10 mouse cellular contexts compared by ENCODE assay signal in the genomic region with DNA sequence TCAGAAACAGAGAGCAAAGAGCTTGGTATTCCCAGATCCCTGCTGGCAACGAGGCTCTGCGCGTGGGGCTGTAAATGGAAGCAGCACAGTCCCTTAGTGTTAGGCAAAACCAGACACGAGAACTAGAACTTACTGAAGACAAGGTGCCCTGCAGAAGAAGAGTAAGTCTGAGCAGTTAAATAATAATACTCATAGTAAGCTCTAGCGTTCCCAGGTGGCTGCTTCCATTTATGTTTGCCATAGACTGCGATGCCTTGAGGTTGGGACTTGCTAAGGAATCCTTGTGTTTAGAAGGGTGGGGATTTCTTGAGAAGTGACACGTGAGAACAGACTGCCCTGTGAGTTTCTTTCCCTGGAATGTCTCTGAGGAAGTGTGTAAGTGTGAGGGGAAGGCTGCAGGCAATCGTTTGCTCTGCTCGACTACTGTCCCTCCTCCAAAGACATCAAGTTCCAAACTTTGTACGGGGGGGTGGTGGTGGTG. TPM values are rescaled to one million over a fixed set of nuclear protein-coding genes. Genes with fewer than 3 reads are reported as not detected.
DNase-seq lines count a peak whose midpoint lies in the region; ATAC-seq lines count a peak whose summit lies in the region.
"Had no signal": no experiment of that assay in that cellular context is flagged by ENCODE, and none has a peak within 500 bp of the region (broad histone marks: within the 10 kb centered on the region; RNA-seq: fewer than 3 reads in every experiment).

No protein-coding gene starts in this region.

- peak overlapping the region; percentile 47; the same call in 1 of the 2 replicates for H3K4me2 ChIP-seq in neural tube, embryonic 12.5 days (replicated peaks)
- H3K4me2 ChIP-seq in hindbrain, embryonic 14.5 days (replicated peaks) = peak overlapping the region; percentile 46; the same call in 1 of the 2 replicates
- peak overlapping the region; percentile 49 for H3K4me2 ChIP-seq in limb, embryonic 15.5 days
- peak overlapping the region; percentile 50 for H3K4me2 ChIP-seq in stomach, embryonic 15.5 days

- H3K9me3 ChIP-seq in neural tube, embryonic 12.5 days = no peaks in the 10 kb centered on the region
- no peaks in the 10 kb centered on the region for H3K9me3 ChIP-seq in hindbrain, embryonic 14.5 days (ENCODE audit: control insufficient read depth, low read length)
- no peaks in the 10 kb centered on the region for H3K9me3 ChIP-seq in limb, embryonic 15.5 days
- no peaks in the 10 kb centered on the region for H3K9me3 ChIP-seq in stomach, embryonic 15.5 days

- no peaks in the 10 kb centered on the region for H3K27me3 ChIP-seq in neural tube, embryonic 12.5 days (replicated peaks)
- H3K27me3 ChIP-seq in hindbrain, embryonic 14.5 days (ENCODE audit: control insufficient read depth, insufficient read depth, low read length) = no peaks in the 10 kb centered on the region
- no peaks in the 10 kb centered on the region for H3K27me3 ChIP-seq in limb, embryonic 15.5 days
- H3K27me3 ChIP-seq in stomach, embryonic 15.5 days (replicated peaks) = no peaks in the 10 kb centered on the region

- peaks cover 6% of the 10 kb centered on the region for H3K4me1 ChIP-seq in neural tube, embryonic 12.5 days
- peaks cover 10% of the 10 kb centered on the region; the same call in 1 of the 2 replicates for H3K4me1 ChIP-seq in hindbrain, embryonic 14.5 days (replicated peaks; ENCODE audit: control insufficient read depth, insufficient read depth, low read length)
- H3K4me1 ChIP-seq in limb, embryonic 15.5 days = peaks cover 33% of the 10 kb centered on the region
- peaks cover 4% of the 10 kb centered on the region; the same call in 1 of the 2 replicates for H3K4me1 ChIP-seq in stomach, embryonic 15.5 days

- no peak for DNase-seq in neural tube, embryonic 10.5 days (ENCODE audit: extremely low spot score, low spot score)
- no peak for DNase-seq in hindbrain, embryonic 14.5 days (ENCODE audit: low spot score)
- DNase-seq in layer of hippocampus, adult 11-12 months (ENCODE audit: low spot score) = no peak
- no peak for DNase-seq in B cell, adult 2 months
- DNase-seq in adrenal gland, postnatal 14 days = no peak
- DNase-seq: spleen, adult 18-20 months had no signal

- WGBS in neural tube, embryonic 12.5 days = 60% methylated on average over 10 of the region's 10 CpGs
- WGBS in hindbrain, embryonic 14.5 days = 69% methylated on average over 10 of the region's 10 CpGs
- 11% methylated on average over 10 of the region's 10 CpGs for WGBS in limb, embryonic 15.5 days
- WGBS in stomach, embryonic 15.5 days = 19% methylated on average over 10 of the region's 10 CpGs

- H3K27ac ChIP-seq in neural tube, embryonic 12.5 days = no peak overlapping the region
- H3K27ac ChIP-seq in hindbrain, embryonic 14.5 days = no peak overlapping the region
- peak overlapping the region; percentile 83 for H3K27ac ChIP-seq in limb, embryonic 15.5 days
- H3K27ac ChIP-seq in stomach, embryonic 15.5 days = peak overlapping the region; percentile 88

- H3K4me3 ChIP-seq in neural tube, embryonic 12.5 days = no peak overlapping the region
- H3K4me3 ChIP-seq in hindbrain, embryonic 14.5 days (replicated peaks; ENCODE audit: low read length) = peak overlapping the region; percentile 24; the same call in 1 of the 2 replicates
- peak overlapping the region; percentile 50 for H3K4me3 ChIP-seq in limb, embryonic 15.5 days
- H3K4me3 ChIP-seq in stomach, embryonic 15.5 days (replicated peaks) = peak overlapping the region; percentile 45
- H3K4me3 ChIP-seq: erythroblast, embryonic 14.5 days had no signal

- no peaks in the 10 kb centered on the region for H3K36me3 ChIP-seq in neural tube, embryonic 12.5 days
- no peaks in the 10 kb centered on the region for H3K36me3 ChIP-seq in hindbrain, embryonic 14.5 days (replicated peaks; ENCODE audit: control insufficient read depth, insufficient read depth)
- no peaks in the 10 kb centered on the region for H3K36me3 ChIP-seq in limb, embryonic 15.5 days
- no peaks in the 10 kb centered on the region for H3K36me3 ChIP-seq in stomach, embryonic 15.5 days

- ATAC-seq in neural tube, embryonic 12.5 days (ENCODE audit: low FRiP score, low read depth) = no peak
- ATAC-seq in hindbrain, embryonic 14.5 days (ENCODE audit: low FRiP score) = no peak
- no peak for ATAC-seq in limb, embryonic 15.5 days (ENCODE audit: insufficient number of reproducible peaks, low FRiP score, low TSS enrichment, low read depth)
- no peak for ATAC-seq in stomach, embryonic 15.5 days (ENCODE audit: insufficient read depth, low FRiP score, low read depth)

- no peak overlapping the region for H3K9ac ChIP-seq in neural tube, embryonic 12.5 days
- no peak overlapping the region for H3K9ac ChIP-seq in hindbrain, embryonic 14.5 days
- peak overlapping the region; percentile 33; the same call in 1 of the 2 replicates for H3K9ac ChIP-seq in limb, embryonic 15.5 days
- peak overlapping the region; percentile 7; the same call in 1 of the 2 replicates for H3K9ac ChIP-seq in stomach, embryonic 15.5 days

RNA-seq across cellular contexts. Expression of a gene that starts 1.4 kb away (rescaled TPM):
- 90.0 and 112 TPM in 2 replicates for polyA plus RNA-seq in neural tube, embryonic 12.5 days (2016; fragmentation: Nextera tagmentation; extraction: Ambion mirVana)
- 52.4 and 55.0 TPM in 2 replicates for polyA plus RNA-seq in hindbrain, embryonic 14.5 days (2014; fragmentation: Nextera tagmentation; extraction: Ambion mirVana)
- 272 and 288 TPM in 2 replicates for polyA plus RNA-seq in limb, embryonic 15.5 days (2015; fragmentation: Nextera tagmentation; extraction: Ambion mirVana)
- polyA plus RNA-seq in stomach, embryonic 15.5 days (2015; fragmentation: Nextera tagmentation; extraction: Ambion mirVana) = 396 and 401 TPM in 2 replicates
- total RNA-seq in adrenal gland, postnatal 14 days (2021) = 99.5 and 102 TPM in 2 replicates

Comparison
In these comparisons a context has a peak if more than half of its experiments do, and no peak if none do; other contexts are left out.
1. H3K27ac ChIP-seq: peak in limb, embryonic 15.5 days (single experiment) and stomach, embryonic 15.5 days (single experiment); none in neural tube, embryonic 12.5 days (single experiment) and hindbrain, embryonic 14.5 days (single experiment).
2. H3K9ac ChIP-seq: peak in limb, embryonic 15.5 days (single experiment) and stomach, embryonic 15.5 days (single experiment); none in neural tube, embryonic 12.5 days (single experiment) and hindbrain, embryonic 14.5 days (single experiment).
3. Peak in every context shown above with its lines, with median percentiles within 50 percentile points of each other: H3K4me2 ChIP-seq.